Mouse (Mus musculus): ENCODE data around the gene Ophn1. TPM values are rescaled to one million over a fixed set of nuclear protein-coding genes. Genes with fewer than 3 reads are reported as not detected.

Ophn1 gene
- polyA plus RNA-seq, 1 experiment: 9.7 TPM

DNA sequence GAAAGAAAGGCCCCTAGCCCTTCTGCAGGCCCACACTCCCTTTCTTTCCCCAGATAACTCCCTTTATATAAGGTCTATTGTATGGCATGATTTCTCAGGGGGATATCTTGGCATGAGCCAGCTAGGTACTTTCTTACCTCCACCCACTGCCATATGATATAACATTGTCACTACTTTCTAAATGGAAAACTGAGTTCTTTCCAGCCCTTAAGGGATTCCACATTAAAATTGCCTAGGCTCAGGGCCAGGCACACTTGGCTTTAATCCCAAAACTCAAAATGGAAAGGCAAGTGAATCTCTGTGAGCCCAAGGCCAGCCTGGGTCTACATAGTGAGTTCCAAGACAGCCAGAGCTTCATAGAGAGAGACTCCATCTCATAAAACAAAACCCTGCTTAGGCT, 183.1 kb downstream of the Ophn1 start:
- no peak overlapping the region for H3K27ac ChIP-seq (ENCODE audit: control insufficient read depth, insufficient read depth, low read depth, low read length)
- H3K4me3 ChIP-seq (ENCODE audit: control insufficient read depth, low read depth, low read length): no peak overlapping the region
- H3K4me1 ChIP-seq (ENCODE audit: control insufficient read depth, insufficient read depth, low read length): no peaks in the 10 kb centered on the region
- TF ChIP-seq CTCF (IDR thresholded peaks at IDR 0.05; ENCODE audit: control insufficient read depth, insufficient read depth, insufficient replicate concordance, low read depth, low read length) (no peak), POLR2A (IDR thresholded peaks at IDR 0.05; ENCODE audit: control insufficient read depth, low read depth, low read length) (no peak)
- H3K36me3 ChIP-seq (ENCODE audit: control insufficient read depth, insufficient read depth, low read length): no peaks in the 10 kb centered on the region
- H3K27me3 ChIP-seq (ENCODE audit: control insufficient read depth, insufficient read depth, low read length): no peaks in the 10 kb centered on the region

DNA sequence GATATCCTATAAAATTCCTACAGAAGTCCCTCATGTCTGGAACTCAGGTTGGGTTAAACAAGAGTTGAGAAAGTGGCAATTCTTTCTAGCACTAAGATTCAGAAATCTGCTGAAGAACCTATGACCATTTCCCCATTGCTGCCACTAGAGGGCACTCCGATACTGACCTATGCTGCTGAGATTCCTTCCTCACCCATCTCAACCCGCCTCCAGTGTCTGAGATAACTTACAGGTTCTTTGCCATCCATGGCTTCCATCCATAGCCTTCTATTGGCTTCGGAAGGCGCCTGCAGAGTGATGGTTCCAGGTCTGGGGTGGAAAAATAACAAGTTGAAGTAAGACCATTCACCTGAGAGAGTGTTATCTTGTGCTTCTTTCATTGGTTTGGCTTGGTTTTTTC, 189.2 kb downstream of the Ophn1 start:
- no peaks in the 10 kb centered on the region for H3K27me3 ChIP-seq (ENCODE audit: control insufficient read depth, insufficient read depth, low read length)
- TF ChIP-seq CTCF (IDR thresholded peaks at IDR 0.05; ENCODE audit: control insufficient read depth, insufficient read depth, insufficient replicate concordance, low read depth, low read length) (peak; percentile 33; the same call in 1 of the 2 replicates), POLR2A (IDR thresholded peaks at IDR 0.05; ENCODE audit: control insufficient read depth, low read depth, low read length) (no peak)
- H3K36me3 ChIP-seq (ENCODE audit: control insufficient read depth, insufficient read depth, low read length): no peaks in the 10 kb centered on the region

DNA sequence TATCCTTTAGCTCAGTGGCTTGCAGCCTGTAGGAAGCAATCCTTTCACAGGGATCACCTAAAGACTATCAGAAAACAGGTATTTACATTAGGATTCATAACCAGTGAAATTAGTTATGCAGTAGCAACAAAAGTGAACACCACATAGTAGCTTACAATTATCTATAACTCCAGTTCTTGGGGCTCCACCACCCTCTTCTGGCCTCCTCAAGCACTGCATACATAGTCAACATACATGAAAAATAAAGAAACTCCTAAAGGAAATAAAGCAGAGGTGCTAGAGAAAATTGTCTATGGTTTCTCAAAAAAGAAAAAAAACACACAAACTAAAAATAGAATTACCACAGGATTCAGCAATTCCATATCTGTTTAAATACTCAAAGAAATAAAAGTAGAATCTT, 208.2 kb downstream of the Ophn1 start:
- no peak overlapping the region for H3K4me3 ChIP-seq (ENCODE audit: control insufficient read depth, low read depth, low read length)
- no peaks in the 10 kb centered on the region for H3K4me1 ChIP-seq (ENCODE audit: control insufficient read depth, insufficient read depth, low read length)
- no peak overlapping the region for H3K27ac ChIP-seq (ENCODE audit: control insufficient read depth, insufficient read depth, low read depth, low read length)
- no peaks in the 10 kb centered on the region for H3K36me3 ChIP-seq (ENCODE audit: control insufficient read depth, insufficient read depth, low read length)
- no peaks in the 10 kb centered on the region for H3K27me3 ChIP-seq (ENCODE audit: control insufficient read depth, insufficient read depth, low read length)
- TF ChIP-seq POLR2A (IDR thresholded peaks at IDR 0.05; ENCODE audit: control insufficient read depth, low read depth, low read length): no peak
- TF ChIP-seq CTCF (IDR thresholded peaks at IDR 0.05; ENCODE audit: control insufficient read depth, insufficient read depth, insufficient replicate concordance, low read depth, low read length): no peak

More for the DNA sequence above, 189.2 kb downstream of the Ophn1 start:
- Histone ChIP-seq H3K4me1 (ENCODE audit: control insufficient read depth, insufficient read depth, low read length) (no peaks in the 10 kb centered on the region), H3K4me3 (ENCODE audit: control insufficient read depth, low read depth, low read length) (no peak overlapping the region), H3K27ac (ENCODE audit: control insufficient read depth, insufficient read depth, low read depth, low read length) (no peak overlapping the region)

DNA sequence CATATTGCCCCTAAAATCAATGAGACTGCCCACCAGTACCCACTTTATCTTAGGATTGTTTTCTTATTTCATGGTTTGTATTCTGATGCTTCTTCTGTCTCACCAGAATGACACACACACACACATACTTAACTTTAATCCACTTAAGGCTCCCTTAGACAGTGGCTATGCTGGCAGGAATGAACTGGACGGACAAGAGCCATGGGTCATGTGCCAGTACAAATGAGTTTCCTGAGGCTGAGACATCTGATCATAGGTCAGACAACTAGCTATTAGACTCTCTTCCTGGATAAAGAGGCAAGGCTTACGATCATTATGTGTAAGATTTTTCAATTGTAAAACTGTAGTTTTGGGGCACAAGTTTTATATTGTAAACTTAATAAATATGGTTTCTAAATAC, 209.5 kb downstream of the Ophn1 start:
- Histone ChIP-seq H3K4me3 (ENCODE audit: control insufficient read depth, low read depth, low read length) (no peak overlapping the region), H3K27me3 (ENCODE audit: control insufficient read depth, insufficient read depth, low read length) (no peaks in the 10 kb centered on the region)
- TF ChIP-seq CTCF (IDR thresholded peaks at IDR 0.05; ENCODE audit: control insufficient read depth, insufficient read depth, insufficient replicate concordance, low read depth, low read length) (no peak), POLR2A (IDR thresholded peaks at IDR 0.05; ENCODE audit: control insufficient read depth, low read depth, low read length) (no peak)

DNA sequence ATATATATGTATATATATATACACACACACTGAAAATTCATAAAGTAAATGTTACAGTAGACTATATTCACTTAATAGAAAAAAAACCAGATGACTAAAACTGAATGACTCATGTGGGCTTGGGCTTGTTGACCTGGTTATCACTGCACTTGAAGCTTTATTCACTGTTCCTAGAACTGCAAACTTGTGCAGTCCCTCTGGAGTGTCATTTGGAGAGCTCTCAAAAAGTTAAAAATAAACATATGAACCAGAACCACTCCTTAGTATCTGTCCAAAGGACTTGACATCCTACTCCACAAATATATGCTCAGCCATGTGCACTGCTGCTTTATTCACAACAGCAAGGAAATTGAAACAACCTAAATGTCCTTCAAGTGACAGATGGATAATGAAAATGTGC, 219.8 kb downstream of the Ophn1 start:
- H3K27me3 ChIP-seq (ENCODE audit: control insufficient read depth, insufficient read depth, low read length): no peaks in the 10 kb centered on the region
- no peak overlapping the region for H3K4me3 ChIP-seq (ENCODE audit: control insufficient read depth, low read depth, low read length)
- no peaks in the 10 kb centered on the region for H3K4me1 ChIP-seq (ENCODE audit: control insufficient read depth, insufficient read depth, low read length)
- no peak overlapping the region for H3K27ac ChIP-seq (ENCODE audit: control insufficient read depth, insufficient read depth, low read depth, low read length)
- TF ChIP-seq POLR2A (IDR thresholded peaks at IDR 0.05; ENCODE audit: control insufficient read depth, low read depth, low read length): no peak
- no peaks in the 10 kb centered on the region for H3K36me3 ChIP-seq (ENCODE audit: control insufficient read depth, insufficient read depth, low read length)

More for the DNA sequence above, 209.5 kb downstream of the Ophn1 start:
- H3K27ac ChIP-seq (ENCODE audit: control insufficient read depth, insufficient read depth, low read depth, low read length): no peak overlapping the region
- H3K36me3 ChIP-seq (ENCODE audit: control insufficient read depth, insufficient read depth, low read length): no peaks in the 10 kb centered on the region
- H3K4me1 ChIP-seq (ENCODE audit: control insufficient read depth, insufficient read depth, low read length): no peaks in the 10 kb centered on the region

DNA sequence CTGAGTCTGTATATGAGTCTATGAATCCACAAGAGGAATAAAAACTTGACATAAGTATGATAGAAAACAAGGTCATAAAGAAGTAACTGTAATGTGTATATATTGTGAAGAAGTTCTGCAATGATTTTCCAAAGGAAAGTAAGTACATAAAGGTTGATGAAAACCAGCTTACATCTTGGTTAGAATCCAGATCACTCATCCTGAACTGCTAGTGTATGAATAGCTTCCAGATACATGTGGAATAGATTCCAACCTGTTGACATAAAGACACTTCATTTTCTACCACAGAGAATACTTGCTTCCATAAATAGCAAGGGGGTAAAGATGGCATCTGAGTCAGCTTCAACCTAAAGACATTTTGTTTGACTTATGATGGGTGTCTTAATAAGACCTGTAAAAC, 239.4 kb downstream of the Ophn1 start:
- TF ChIP-seq POLR2A (IDR thresholded peaks at IDR 0.05; ENCODE audit: control insufficient read depth, low read depth, low read length): no peak
- no peak for TF ChIP-seq CTCF (IDR thresholded peaks at IDR 0.05; ENCODE audit: control insufficient read depth, insufficient read depth, insufficient replicate concordance, low read depth, low read length)
- Histone ChIP-seq H3K27me3 (ENCODE audit: control insufficient read depth, insufficient read depth, low read length) (no peaks in the 10 kb centered on the region), H3K4me1 (ENCODE audit: control insufficient read depth, insufficient read depth, low read length) (no peaks in the 10 kb centered on the region), H3K36me3 (ENCODE audit: control insufficient read depth, insufficient read depth, low read length) (no peaks in the 10 kb centered on the region), H3K4me3 (ENCODE audit: control insufficient read depth, low read depth, low read length) (no peak overlapping the region), H3K27ac (ENCODE audit: control insufficient read depth, insufficient read depth, low read depth, low read length) (no peak overlapping the region)

DNA sequence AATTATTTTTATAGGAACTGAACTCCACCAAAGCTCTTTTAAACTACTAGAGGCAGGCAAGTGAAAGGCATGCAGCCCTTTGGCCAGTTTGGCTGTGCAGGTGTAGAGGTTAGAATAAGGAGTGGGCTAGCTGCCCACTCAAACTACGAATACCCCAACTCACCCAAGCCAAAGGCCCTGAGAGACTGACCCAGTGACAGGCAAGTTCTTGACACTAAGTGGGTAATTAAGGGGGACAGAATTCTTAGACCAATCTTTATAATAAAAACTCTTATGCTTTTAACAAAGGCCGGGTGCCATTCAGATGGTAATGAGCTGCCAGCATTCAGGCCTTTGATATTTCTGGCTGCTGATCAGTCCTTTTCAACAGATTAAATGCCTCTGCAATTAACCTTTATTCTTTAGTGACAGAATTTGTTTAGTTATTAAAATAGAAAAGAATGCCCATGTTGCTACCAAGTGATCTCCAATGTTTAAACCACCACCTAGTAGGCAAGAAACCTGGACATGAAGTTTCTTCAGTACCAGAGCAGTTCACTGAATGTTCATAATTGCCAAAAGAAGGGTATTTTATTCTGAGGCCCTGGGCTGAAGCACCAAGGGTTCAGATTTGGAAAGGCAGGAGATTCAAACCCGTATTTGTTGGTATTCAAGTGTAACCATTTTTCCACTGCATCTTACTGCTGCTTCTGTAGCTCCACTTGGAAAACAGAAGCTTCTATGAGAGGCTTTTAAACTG, 262.0 kb downstream of the Ophn1 start:
- Histone ChIP-seq H3K36me3 (ENCODE audit: control insufficient read depth, insufficient read depth, low read length) (no peaks in the 10 kb centered on the region), H3K27ac (ENCODE audit: control insufficient read depth, insufficient read depth, low read depth, low read length) (no peak overlapping the region), H3K4me3 (ENCODE audit: control insufficient read depth, low read depth, low read length) (no peak overlapping the region), H3K4me1 (ENCODE audit: control insufficient read depth, insufficient read depth, low read length) (no peaks in the 10 kb centered on the region), H3K27me3 (ENCODE audit: control insufficient read depth, insufficient read depth, low read length) (no peaks in the 10 kb centered on the region)
- TF ChIP-seq CTCF (IDR thresholded peaks at IDR 0.05; ENCODE audit: control insufficient read depth, insufficient read depth, insufficient replicate concordance, low read depth, low read length): no peak
- TF ChIP-seq POLR2A (IDR thresholded peaks at IDR 0.05; ENCODE audit: control insufficient read depth, low read depth, low read length): no peak

Measured in testis, adult 2 months (tissue).